Mouse (Mus musculus) common myeloid progenitor, adult 5-6 weeks (primary cell): ENCODE measurements around the gene Snx27. TPM values are rescaled to one million over a fixed set of nuclear protein-coding genes. Genes with fewer than 3 reads are reported as not detected.

Experiments
- total RNA-seq: library from RNA; stranded (forward); fragments of 200-1000, 187-1606 nt; gene quantifications from 2 replicates; pipeline ENCODE4 v1.2.3, GENCODE M21; 2017

The Snx27 gene
- total RNA-seq, 1 experiment from 2014 or later: 24.8 TPM

Other genes starting within 250 kb of the Snx27 start
- not detected in 2 replicates for gene Them5, start 240.6 kb downstream of the Snx27 start, total RNA-seq
- not detected in 2 replicates for gene C2cd4d, start 220.3 kb downstream of the Snx27 start, total RNA-seq
- gene Rorc, start 209.9 kb downstream of the Snx27 start, total RNA-seq: not detected in 2 replicates
- not detected in 2 replicates for gene Lingo4, start 184.2 kb downstream of the Snx27 start, total RNA-seq
- gene Tdrkh, start 169.4 kb downstream of the Snx27 start, total RNA-seq: 10.8 and 14.7 TPM in 2 replicates
- gene Mrpl9, start 139.4 kb downstream of the Snx27 start, total RNA-seq: 65.6 and 77.6 TPM in 2 replicates
- not detected in 2 replicates for gene Oaz3, start 138.8 kb downstream of the Snx27 start, total RNA-seq
- not detected in 2 replicates for gene Celf3, start 104.4 kb downstream of the Snx27 start, total RNA-seq
- gene Riiad1, start 102.4 kb downstream of the Snx27 start, total RNA-seq: not detected in 2 replicates
- gene Gm10972, start 60.4 kb upstream of the Snx27 start, total RNA-seq: not detected in 2 replicates
- 5.6 and 5.7 TPM in 2 replicates for gene Tuft1, start 76.2 kb upstream of the Snx27 start, total RNA-seq
- gene Selenbp2, start 110.8 kb upstream of the Snx27 start, total RNA-seq: 0.05 TPM in 1 of 2 replicates, not detected in the other
- not detected in 2 replicates for gene Cgn, start 203.8 kb upstream of the Snx27 start, total RNA-seq